In genomic region chr13:25882818-25883217, GRCm38 (mm10) we compare ENCODE assay signal across 18 mouse cellular contexts.
DNase-seq lines count a peak whose midpoint lies in the region; ATAC-seq and TF ChIP-seq lines count a peak whose summit lies in the region.
"Had no signal": no experiment of that assay in that cellular context is flagged by ENCODE, and none has a peak within 500 bp of the region (broad histone marks: within the 10 kb centered on the region; RNA-seq: fewer than 3 reads in every experiment).

No protein-coding gene starts in this region.

- ATAC-seq in forebrain, embryonic 15.5 days (replicated peaks), result peak; percentile 53; the same call in 1 of the 2 replicates
- ATAC-seq in forebrain, embryonic 11.5 days (replicated peaks; ENCODE audit: low FRiP score), result no peak
- peak; percentile 53; the same call in 1 of the 2 replicates for ATAC-seq in hindbrain, embryonic 14.5 days (ENCODE audit: low FRiP score)
- ATAC-seq in hindbrain, embryonic 11.5 days (ENCODE audit: low FRiP score), result no peak
- no peak; the same call in 1 of the 2 replicates for ATAC-seq in midbrain, postnatal 0 days (ENCODE audit: low FRiP score)
- no peak; the same call in 1 of the 2 replicates for ATAC-seq in midbrain, embryonic 15.5 days (replicated peaks)
- ATAC-seq in forebrain, postnatal 0 days, result peak; percentile 67
- ATAC-seq: liver, postnatal 0 days had no signal

- H3K9ac ChIP-seq in forebrain, embryonic 15.5 days (replicated peaks), result no peak overlapping the region
- H3K9ac ChIP-seq in forebrain, embryonic 11.5 days (ENCODE audit: low read length), result no peak overlapping the region
- no peak overlapping the region for H3K9ac ChIP-seq in hindbrain, embryonic 14.5 days
- no peak overlapping the region for H3K9ac ChIP-seq in hindbrain, embryonic 11.5 days (ENCODE audit: low read depth, low read length)
- no peak overlapping the region for H3K9ac ChIP-seq in midbrain, postnatal 0 days (replicated peaks; ENCODE audit: low read length, poor library complexity, severe bottlenecking)
- H3K9ac ChIP-seq in midbrain, embryonic 15.5 days, result no peak overlapping the region
- H3K9ac ChIP-seq in forebrain, postnatal 0 days, result no peak overlapping the region
- H3K9ac ChIP-seq: hindbrain, embryonic 15.5 days; limb, embryonic 15.5 days; liver, postnatal 0 days; midbrain, embryonic 12.5 days; stomach, embryonic 15.5 days had no signal

- H3K9me3 ChIP-seq in forebrain, embryonic 15.5 days, result no peaks in the 10 kb centered on the region
- H3K9me3 ChIP-seq in forebrain, embryonic 11.5 days (ENCODE audit: control insufficient read depth, low read length), result no peaks in the 10 kb centered on the region
- H3K9me3 ChIP-seq in hindbrain, embryonic 14.5 days (ENCODE audit: control insufficient read depth, low read length), result no peaks in the 10 kb centered on the region
- H3K9me3 ChIP-seq in hindbrain, embryonic 11.5 days (ENCODE audit: control insufficient read depth, low read length), result no peaks in the 10 kb centered on the region
- no peaks in the 10 kb centered on the region for H3K9me3 ChIP-seq in midbrain, postnatal 0 days (ENCODE audit: low read length)
- no peaks in the 10 kb centered on the region for H3K9me3 ChIP-seq in midbrain, embryonic 15.5 days
- no peaks in the 10 kb centered on the region for H3K9me3 ChIP-seq in forebrain, postnatal 0 days (ENCODE audit: low read length)
- H3K9me3 ChIP-seq: hindbrain, embryonic 15.5 days; limb, embryonic 15.5 days; midbrain, embryonic 12.5 days; stomach, embryonic 15.5 days had no signal

- H3K4me3 ChIP-seq in forebrain, embryonic 15.5 days, result no peak overlapping the region
- H3K4me3 ChIP-seq in forebrain, embryonic 11.5 days (ENCODE audit: low read depth, low read length), result no peak overlapping the region
- H3K4me3 ChIP-seq in hindbrain, embryonic 14.5 days (replicated peaks; ENCODE audit: low read length), result no peak overlapping the region
- no peak overlapping the region for H3K4me3 ChIP-seq in hindbrain, embryonic 11.5 days (ENCODE audit: low read depth, low read length)
- no peak overlapping the region for H3K4me3 ChIP-seq in midbrain, postnatal 0 days (ENCODE audit: low read depth, low read length)
- no peak overlapping the region for H3K4me3 ChIP-seq in midbrain, embryonic 15.5 days
- H3K4me3 ChIP-seq in forebrain, postnatal 0 days (ENCODE audit: low read depth, low read length), result no peak overlapping the region
- H3K4me3 ChIP-seq: hindbrain, embryonic 15.5 days; limb, embryonic 15.5 days; midbrain, embryonic 12.5 days; stomach, embryonic 15.5 days had no signal

- DNase-seq in forebrain, embryonic 11.5 days (ENCODE audit: low spot score), result no peak
- no peak for DNase-seq in hindbrain, embryonic 14.5 days (ENCODE audit: low spot score)
- DNase-seq in hindbrain, embryonic 11.5 days (ENCODE audit: low spot score), result no peak
- peak; percentile 27 for DNase-seq in midbrain, postnatal 0 days (ENCODE audit: low spot score)
- peak; percentile 42 for DNase-seq in forebrain, postnatal 0 days
- no peak for DNase-seq in adrenal gland, adult 8-10 months
- DNase-seq: cerebellum, adult 9-11 months; kidney, adult 2 months; kidney, postnatal 25 days; liver, postnatal 0 days; lung, postnatal 36 days; spleen, adult 18-20 months had no signal

- WGBS in forebrain, embryonic 15.5 days, result 54% methylated on average over 4 of the region's 4 CpGs
- 83% methylated on average over 4 of the region's 4 CpGs for WGBS in forebrain, embryonic 11.5 days
- 57% methylated on average over 4 of the region's 4 CpGs for WGBS in hindbrain, embryonic 14.5 days
- WGBS in hindbrain, embryonic 11.5 days, result 79% methylated on average over 4 of the region's 4 CpGs
- WGBS in midbrain, postnatal 0 days, result 63% methylated on average over 4 of the region's 4 CpGs
- 65% methylated on average over 4 of the region's 4 CpGs for WGBS in midbrain, embryonic 15.5 days
- 44% methylated on average over 4 of the region's 4 CpGs for WGBS in forebrain, postnatal 0 days

- no peak for TF ChIP-seq CTCF in midbrain, postnatal 0 days (IDR thresholded peaks at IDR 0.05)
- TF ChIP-seq CTCF in forebrain, postnatal 0 days (IDR thresholded peaks at IDR 0.05; ENCODE audit: low read depth), result no peak

- H3K4me1 ChIP-seq in forebrain, embryonic 15.5 days, result peaks cover 5% of the 10 kb centered on the region; the same call in 1 of the 2 replicates
- no peaks in the 10 kb centered on the region for H3K4me1 ChIP-seq in forebrain, embryonic 11.5 days (replicated peaks; ENCODE audit: control insufficient read depth, insufficient read depth, low read length)
- no peaks in the 10 kb centered on the region for H3K4me1 ChIP-seq in hindbrain, embryonic 14.5 days (replicated peaks; ENCODE audit: control insufficient read depth, insufficient read depth, low read length)
- no peaks in the 10 kb centered on the region for H3K4me1 ChIP-seq in hindbrain, embryonic 11.5 days (replicated peaks; ENCODE audit: control insufficient read depth, insufficient read depth, low read length)
- no peaks in the 10 kb centered on the region for H3K4me1 ChIP-seq in midbrain, postnatal 0 days (ENCODE audit: insufficient read depth, low read length)
- no peaks in the 10 kb centered on the region for H3K4me1 ChIP-seq in midbrain, embryonic 15.5 days
- H3K4me1 ChIP-seq in forebrain, postnatal 0 days (ENCODE audit: insufficient read depth), result no peaks in the 10 kb centered on the region
- H3K4me1 ChIP-seq: limb, embryonic 15.5 days; midbrain, embryonic 12.5 days; stomach, embryonic 15.5 days had no signal

- no peaks in the 10 kb centered on the region for H3K36me3 ChIP-seq in forebrain, embryonic 15.5 days
- H3K36me3 ChIP-seq in forebrain, embryonic 11.5 days (ENCODE audit: control insufficient read depth, insufficient read depth, low read length), result no peaks in the 10 kb centered on the region
- no peaks in the 10 kb centered on the region for H3K36me3 ChIP-seq in hindbrain, embryonic 14.5 days (replicated peaks; ENCODE audit: control insufficient read depth, insufficient read depth)
- H3K36me3 ChIP-seq in hindbrain, embryonic 11.5 days (ENCODE audit: control insufficient read depth, insufficient read depth, low read length), result no peaks in the 10 kb centered on the region
- no peaks in the 10 kb centered on the region for H3K36me3 ChIP-seq in midbrain, postnatal 0 days (ENCODE audit: insufficient read depth, low read length)
- no peaks in the 10 kb centered on the region for H3K36me3 ChIP-seq in midbrain, embryonic 15.5 days (replicated peaks)
- H3K36me3 ChIP-seq in forebrain, postnatal 0 days (ENCODE audit: insufficient read depth), result no peaks in the 10 kb centered on the region
- H3K36me3 ChIP-seq: hindbrain, embryonic 15.5 days; limb, embryonic 15.5 days; midbrain, embryonic 12.5 days; stomach, embryonic 15.5 days had no signal

- no peak overlapping the region for H3K4me2 ChIP-seq in forebrain, embryonic 15.5 days (replicated peaks)
- H3K4me2 ChIP-seq in forebrain, embryonic 11.5 days (ENCODE audit: low read depth, low read length, severe bottlenecking), result no peak overlapping the region
- H3K4me2 ChIP-seq in hindbrain, embryonic 14.5 days (replicated peaks), result no peak overlapping the region
- no peak overlapping the region for H3K4me2 ChIP-seq in hindbrain, embryonic 11.5 days (replicated peaks; ENCODE audit: low read depth, low read length)
- H3K4me2 ChIP-seq in midbrain, postnatal 0 days (ENCODE audit: low read depth, low read length, poor library complexity, severe bottlenecking), result no peak overlapping the region
- H3K4me2 ChIP-seq in midbrain, embryonic 15.5 days, result no peak overlapping the region
- no peak overlapping the region for H3K4me2 ChIP-seq in forebrain, postnatal 0 days (ENCODE audit: low read depth)
- H3K4me2 ChIP-seq: hindbrain, embryonic 15.5 days; limb, embryonic 15.5 days; midbrain, embryonic 12.5 days; stomach, embryonic 15.5 days had no signal

- no peak overlapping the region for H3K27ac ChIP-seq in forebrain, embryonic 15.5 days (replicated peaks)
- H3K27ac ChIP-seq in forebrain, embryonic 11.5 days (ENCODE audit: low read depth, low read length), result no peak overlapping the region
- no peak overlapping the region for H3K27ac ChIP-seq in hindbrain, embryonic 14.5 days
- H3K27ac ChIP-seq in hindbrain, embryonic 11.5 days (ENCODE audit: low read depth, low read length), result no peak overlapping the region
- no peak overlapping the region for H3K27ac ChIP-seq in midbrain, postnatal 0 days (ENCODE audit: low read depth, low read length)
- no peak overlapping the region for H3K27ac ChIP-seq in midbrain, embryonic 15.5 days
- no peak overlapping the region for H3K27ac ChIP-seq in forebrain, postnatal 0 days (ENCODE audit: low read depth, low read length)
- H3K27ac ChIP-seq: hindbrain, embryonic 15.5 days; limb, embryonic 15.5 days; midbrain, embryonic 12.5 days; stomach, embryonic 15.5 days had no signal

- no peaks in the 10 kb centered on the region for H3K27me3 ChIP-seq in forebrain, embryonic 15.5 days
- H3K27me3 ChIP-seq in forebrain, embryonic 11.5 days (ENCODE audit: control insufficient read depth, insufficient read depth, low read length), result no peaks in the 10 kb centered on the region
- no peaks in the 10 kb centered on the region for H3K27me3 ChIP-seq in hindbrain, embryonic 14.5 days (ENCODE audit: control insufficient read depth, insufficient read depth, low read length)
- no peaks in the 10 kb centered on the region for H3K27me3 ChIP-seq in hindbrain, embryonic 11.5 days (ENCODE audit: control insufficient read depth, insufficient read depth, low read length)
- H3K27me3 ChIP-seq in midbrain, postnatal 0 days (ENCODE audit: insufficient read depth, low read length), result no peaks in the 10 kb centered on the region
- no peaks in the 10 kb centered on the region for H3K27me3 ChIP-seq in midbrain, embryonic 15.5 days (replicated peaks)
- H3K27me3 ChIP-seq in forebrain, postnatal 0 days (ENCODE audit: insufficient read depth, low read length), result no peaks in the 10 kb centered on the region
- H3K27me3 ChIP-seq: hindbrain, embryonic 15.5 days; limb, embryonic 15.5 days; midbrain, embryonic 12.5 days; stomach, embryonic 15.5 days had no signal

Comparison
In these comparisons a context has a peak if more than half of its experiments do, and no peak if none do; other contexts are left out.
1. ATAC-seq: peak in forebrain, embryonic 15.5 days (single experiment), hindbrain, embryonic 14.5 days (single experiment) and forebrain, postnatal 0 days (single experiment); none in forebrain, embryonic 11.5 days (single experiment), hindbrain, embryonic 11.5 days (single experiment), midbrain, postnatal 0 days (single experiment) and midbrain, embryonic 15.5 days (single experiment).
2. DNase-seq: peak in midbrain, postnatal 0 days (single experiment) and forebrain, postnatal 0 days (single experiment); none in forebrain, embryonic 11.5 days (single experiment), hindbrain, embryonic 14.5 days (single experiment), hindbrain, embryonic 11.5 days (single experiment) and adrenal gland, adult 8-10 months (single experiment).